19 mouse cellular contexts compared by ENCODE assay signal in genomic region chr5:104328317-104328850, GRCm38 (mm10). TPM values are rescaled to one million over a fixed set of nuclear protein-coding genes. Genes with fewer than 3 reads are reported as not detected.
A peak's percentile ranks its signal among the peaks of the same experiment; 100 is the strongest.
DNase-seq lines count a peak whose midpoint lies in the region; ATAC-seq and TF ChIP-seq lines count a peak whose summit lies in the region.
"Had no signal": no experiment of that assay in that cellular context is flagged by ENCODE, and none has a peak within 500 bp of the region (broad histone marks: within the 10 kb centered on the region; RNA-seq: fewer than 3 reads in every experiment).

No protein-coding gene starts in this region.

- no peak for TF ChIP-seq CTCF in kidney, adult 2 months (conservative IDR thresholded peaks at IDR 0.05; ENCODE audit: insufficient read depth, insufficient read length, low read depth, low read length)
- no peak for TF ChIP-seq CTCF in stomach, postnatal 0 days (IDR thresholded peaks at IDR 0.05; ENCODE audit: low read depth)

- H3K9me3 ChIP-seq in forebrain, embryonic 15.5 days: no peaks in the 10 kb centered on the region
- no peaks in the 10 kb centered on the region for H3K9me3 ChIP-seq in forebrain, embryonic 14.5 days (replicated peaks; ENCODE audit: control insufficient read depth, low read length)
- H3K9me3 ChIP-seq in kidney, embryonic 15.5 days (replicated peaks): no peaks in the 10 kb centered on the region
- H3K9me3 ChIP-seq in stomach, embryonic 14.5 days (ENCODE audit: control insufficient read depth, low read depth, low read length): no peaks in the 10 kb centered on the region
- no peaks in the 10 kb centered on the region for H3K9me3 ChIP-seq in stomach, postnatal 0 days (ENCODE audit: control insufficient read depth, low read length)
- H3K9me3 ChIP-seq: liver, embryonic 12.5 days; neural tube, embryonic 12.5 days had no signal

- H3K27me3 ChIP-seq in forebrain, embryonic 15.5 days: no peaks in the 10 kb centered on the region
- H3K27me3 ChIP-seq in forebrain, embryonic 14.5 days (replicated peaks; ENCODE audit: control insufficient read depth, insufficient read depth, low read length): no peaks in the 10 kb centered on the region
- H3K27me3 ChIP-seq in kidney, embryonic 15.5 days: 0 out of 2 replicates have a peak, but pooled peaks cover 3% of the 10 kb centered on the region
- no peaks in the 10 kb centered on the region for H3K27me3 ChIP-seq in kidney, adult 2 months (replicated peaks; ENCODE audit: control insufficient read depth, insufficient read depth, low read length)
- H3K27me3 ChIP-seq in stomach, embryonic 14.5 days (ENCODE audit: control insufficient read depth, insufficient read depth, low read length): no peaks in the 10 kb centered on the region
- no peaks in the 10 kb centered on the region for H3K27me3 ChIP-seq in stomach, postnatal 0 days (ENCODE audit: control insufficient read depth, insufficient read depth, low read length)
- H3K27me3 ChIP-seq: liver, embryonic 12.5 days had no signal

- 79% methylated on average over 4 of the region's 4 CpGs for WGBS in forebrain, embryonic 15.5 days
- WGBS in forebrain, embryonic 14.5 days: 72% methylated on average over 4 of the region's 4 CpGs
- 74% methylated on average over 4 of the region's 4 CpGs for WGBS in kidney, embryonic 15.5 days
- WGBS in kidney, adult 2 months: 69% methylated on average over 4 of the region's 4 CpGs
- 84% methylated on average over 4 of the region's 4 CpGs for WGBS in stomach, embryonic 14.5 days
- WGBS in stomach, postnatal 0 days: 77% methylated on average over 4 of the region's 4 CpGs

- DNase-seq in forebrain, embryonic 14.5 days (ENCODE audit: low spot score): no peak
- DNase-seq in kidney, adult 2 months: no peak
- no peak for DNase-seq in stomach, postnatal 0 days (ENCODE audit: low spot score)
- no peak for DNase-seq in retina, postnatal 1 day
- DNase-seq: B cell, adult 2 months; cerebellum, postnatal 36 days; gastrocnemius, postnatal 10 days; heart, postnatal 10 days; kidney, postnatal 36 days; spleen, adult 18-20 months; thymus, postnatal 4 days had no signal

- TF ChIP-seq POLR2A in kidney, adult 2 months (IDR thresholded peaks at IDR 0.05; ENCODE audit: low read depth, low read length): no peak

- 0 out of 2 replicates have a peak, but pooled peaks have one; percentile 29 for ATAC-seq in forebrain, embryonic 15.5 days (replicated peaks)
- no peak for ATAC-seq in forebrain, embryonic 14.5 days
- ATAC-seq in kidney, embryonic 15.5 days (replicated peaks; ENCODE audit: low FRiP score): peak; percentile 54; the same call in 1 of the 2 replicates
- peak; percentile 61; the same call in 1 of the 2 replicates for ATAC-seq in stomach, embryonic 14.5 days (ENCODE audit: insufficient number of reproducible peaks, insufficient read depth, low FRiP score, low read depth)
- ATAC-seq in stomach, postnatal 0 days (ENCODE audit: low FRiP score, low TSS enrichment): no peak
- ATAC-seq: liver, embryonic 12.5 days; lung, postnatal 0 days had no signal

- H3K4me1 ChIP-seq in forebrain, embryonic 15.5 days: no peaks in the 10 kb centered on the region
- no peaks in the 10 kb centered on the region for H3K4me1 ChIP-seq in forebrain, embryonic 14.5 days (ENCODE audit: control insufficient read depth, insufficient read depth, low read length)
- H3K4me1 ChIP-seq in kidney, embryonic 15.5 days: peaks cover 4% of the 10 kb centered on the region; the same call in 1 of the 2 replicates
- no peaks in the 10 kb centered on the region; the same call in 1 of the 2 replicates for H3K4me1 ChIP-seq in kidney, adult 2 months (ENCODE audit: control insufficient read depth, insufficient read depth, low read length)
- no peaks in the 10 kb centered on the region for H3K4me1 ChIP-seq in stomach, embryonic 14.5 days (ENCODE audit: control insufficient read depth, insufficient read depth, low read length)
- no peaks in the 10 kb centered on the region for H3K4me1 ChIP-seq in stomach, postnatal 0 days (replicated peaks; ENCODE audit: control insufficient read depth, insufficient read depth)
- H3K4me1 ChIP-seq: liver, embryonic 12.5 days; neural tube, embryonic 12.5 days had no signal

- no peak overlapping the region for H3K27ac ChIP-seq in forebrain, embryonic 15.5 days (replicated peaks)
- H3K27ac ChIP-seq in forebrain, embryonic 14.5 days (ENCODE audit: low read depth, low read length): no peak overlapping the region
- no peak overlapping the region for H3K27ac ChIP-seq in kidney, embryonic 15.5 days
- H3K27ac ChIP-seq in kidney, adult 2 months (ENCODE audit: insufficient read depth, low read depth, low read length): no peak overlapping the region
- no peak overlapping the region for H3K27ac ChIP-seq in stomach, embryonic 14.5 days (ENCODE audit: low read length)
- H3K27ac ChIP-seq in stomach, postnatal 0 days (replicated peaks): no peak overlapping the region
- H3K27ac ChIP-seq: liver, embryonic 12.5 days; neural tube, embryonic 12.5 days had no signal

- H3K4me2 ChIP-seq in forebrain, embryonic 15.5 days (replicated peaks): no peak overlapping the region
- H3K4me2 ChIP-seq in forebrain, embryonic 14.5 days (ENCODE audit: low read length): no peak overlapping the region
- H3K4me2 ChIP-seq in kidney, embryonic 15.5 days: no peak overlapping the region
- no peak overlapping the region for H3K4me2 ChIP-seq in stomach, embryonic 14.5 days (replicated peaks; ENCODE audit: low read depth, low read length)
- no peak overlapping the region for H3K4me2 ChIP-seq in stomach, postnatal 0 days (replicated peaks; ENCODE audit: low read depth)
- H3K4me2 ChIP-seq: liver, embryonic 12.5 days; neural tube, embryonic 12.5 days had no signal

- H3K36me3 ChIP-seq in forebrain, embryonic 15.5 days: no peaks in the 10 kb centered on the region
- H3K36me3 ChIP-seq in forebrain, embryonic 14.5 days (ENCODE audit: control insufficient read depth, insufficient read depth, low read length): no peaks in the 10 kb centered on the region
- H3K36me3 ChIP-seq in kidney, embryonic 15.5 days: no peaks in the 10 kb centered on the region
- no peaks in the 10 kb centered on the region for H3K36me3 ChIP-seq in kidney, adult 2 months (ENCODE audit: control insufficient read depth, insufficient read depth, low read length)
- H3K36me3 ChIP-seq in stomach, embryonic 14.5 days (ENCODE audit: control insufficient read depth, insufficient read depth, low read length): no peaks in the 10 kb centered on the region
- H3K36me3 ChIP-seq in stomach, postnatal 0 days (ENCODE audit: control insufficient read depth, insufficient read depth, low read length): no peaks in the 10 kb centered on the region
- H3K36me3 ChIP-seq: liver, embryonic 12.5 days; neural tube, embryonic 12.5 days had no signal

- no peak for TF ChIP-seq EP300 in stomach, postnatal 0 days (optimal IDR thresholded peaks at IDR 0.05)

- H3K4me3 ChIP-seq in forebrain, embryonic 15.5 days: no peak overlapping the region
- H3K4me3 ChIP-seq in forebrain, embryonic 14.5 days (ENCODE audit: low read depth, low read length): no peak overlapping the region
- no peak overlapping the region for H3K4me3 ChIP-seq in kidney, embryonic 15.5 days (replicated peaks)
- no peak overlapping the region for H3K4me3 ChIP-seq in kidney, adult 2 months (ENCODE audit: insufficient read depth, low read depth, low read length)
- H3K4me3 ChIP-seq in stomach, embryonic 14.5 days (ENCODE audit: low read depth, low read length): no peak overlapping the region
- no peak overlapping the region for H3K4me3 ChIP-seq in stomach, postnatal 0 days (ENCODE audit: low read depth, low read length)
- H3K4me3 ChIP-seq: liver, embryonic 12.5 days; neural tube, embryonic 12.5 days had no signal

- H3K9ac ChIP-seq in forebrain, embryonic 15.5 days (replicated peaks): no peak overlapping the region
- no peak overlapping the region for H3K9ac ChIP-seq in forebrain, embryonic 14.5 days (ENCODE audit: low read length)
- no peak overlapping the region for H3K9ac ChIP-seq in kidney, embryonic 15.5 days
- H3K9ac ChIP-seq in stomach, embryonic 14.5 days (replicated peaks; ENCODE audit: low read depth, low read length): no peak overlapping the region
- no peak overlapping the region for H3K9ac ChIP-seq in stomach, postnatal 0 days (ENCODE audit: low read length)
- H3K9ac ChIP-seq: liver, embryonic 12.5 days; neural tube, embryonic 12.5 days had no signal

RNA-seq across cellular contexts. Expression of gene Mepe, which starts 3.3 kb away (rescaled TPM):
- polyA plus RNA-seq in forebrain, embryonic 15.5 days (2015; fragmentation: Nextera tagmentation; extraction: Ambion mirVana): not detected in 2 replicates
- polyA plus RNA-seq in forebrain, embryonic 14.5 days (2014; fragmentation: Nextera tagmentation; extraction: Ambion mirVana): not detected in 2 replicates
- 0.15 TPM in 1 of 2 replicates, not detected in the other for polyA plus RNA-seq in kidney, embryonic 15.5 days (2015; fragmentation: Nextera tagmentation; extraction: Ambion mirVana)
- not detected in 2 replicates for polyA plus RNA-seq in kidney, adult 2 months (2012; rRNA removed)
- not detected in 2 replicates for polyA plus RNA-seq in stomach, embryonic 14.5 days (2014; fragmentation: Nextera tagmentation; extraction: Ambion mirVana)
- polyA plus RNA-seq in stomach, postnatal 0 days (2015; fragmentation: Nextera tagmentation; extraction: Ambion mirVana): not detected in 2 replicates
- polyA plus RNA-seq: intestine, embryonic 14.5 days; liver, embryonic 12.5 days; lung, postnatal 0 days; neural tube, embryonic 12.5 days; stomach, embryonic 16.5 days had no signal

RNA-seq across cellular contexts. Expression of gene Ibsp, which starts 29.4 kb away (rescaled TPM):
- polyA plus RNA-seq in forebrain, embryonic 15.5 days (2015; fragmentation: Nextera tagmentation; extraction: Ambion mirVana): 0.63 and 2.1 TPM in 2 replicates
- polyA plus RNA-seq in forebrain, embryonic 14.5 days (2014; fragmentation: Nextera tagmentation; extraction: Ambion mirVana): 0.41 and 0.82 TPM in 2 replicates
- polyA plus RNA-seq in kidney, embryonic 15.5 days (2015; fragmentation: Nextera tagmentation; extraction: Ambion mirVana): 0.14 and 160 TPM in 2 replicates
- not detected in 2 replicates for polyA plus RNA-seq in kidney, adult 2 months (2012; rRNA removed)
- 0.12 and 0.15 TPM in 2 replicates for polyA plus RNA-seq in stomach, embryonic 14.5 days (2014; fragmentation: Nextera tagmentation; extraction: Ambion mirVana)
- 0.13 and 0.21 TPM in 2 replicates for polyA plus RNA-seq in stomach, postnatal 0 days (2015; fragmentation: Nextera tagmentation; extraction: Ambion mirVana)
- polyA plus RNA-seq: liver, embryonic 12.5 days; neural tube, embryonic 12.5 days had no signal

Comparison
In these comparisons a context has a peak if more than half of its experiments do, and no peak if none do; other contexts are left out.
1. ATAC-seq: peak in forebrain, embryonic 15.5 days (single experiment), kidney, embryonic 15.5 days (single experiment) and stomach, embryonic 14.5 days (single experiment); none in forebrain, embryonic 14.5 days (single experiment) and stomach, postnatal 0 days (single experiment).